Mouse (Mus musculus): ENCODE measurements at regions not wholly inside any gene's neighbourhood (a gene's known extent, or its start where the extent isn't known, plus 50 kb on each side); places are given as distances from the start of the nearest gene placed in this dataset. TPM values are rescaled to one million over a fixed set of nuclear protein-coding genes. Genes with fewer than 3 reads are reported as not detected.

Small RNAs in the stretch of these regions (microRNA-seq; reads per million reads assigned to microRNA genes)
- gene Gm27392 = not detected

All from intestine, embryonic 16.5 days (tissue).